Mouse (Mus musculus) WW6 (cell line): Measurements from ENCODE around the gene Bmp8b.
"Not testable (repeated sequence)": the region's sequence is repeated elsewhere in the genome, so short reads cannot be mapped to it uniquely, and the experiment has no call there.

ENCODE experiments used
- DNase-seq: peaks from one replicate; pipeline ENCODE4 v3.0.0-alpha.2; 2013; ENCODE audit warnings: low read depth, low spot score

Bmp8b gene

DNA sequence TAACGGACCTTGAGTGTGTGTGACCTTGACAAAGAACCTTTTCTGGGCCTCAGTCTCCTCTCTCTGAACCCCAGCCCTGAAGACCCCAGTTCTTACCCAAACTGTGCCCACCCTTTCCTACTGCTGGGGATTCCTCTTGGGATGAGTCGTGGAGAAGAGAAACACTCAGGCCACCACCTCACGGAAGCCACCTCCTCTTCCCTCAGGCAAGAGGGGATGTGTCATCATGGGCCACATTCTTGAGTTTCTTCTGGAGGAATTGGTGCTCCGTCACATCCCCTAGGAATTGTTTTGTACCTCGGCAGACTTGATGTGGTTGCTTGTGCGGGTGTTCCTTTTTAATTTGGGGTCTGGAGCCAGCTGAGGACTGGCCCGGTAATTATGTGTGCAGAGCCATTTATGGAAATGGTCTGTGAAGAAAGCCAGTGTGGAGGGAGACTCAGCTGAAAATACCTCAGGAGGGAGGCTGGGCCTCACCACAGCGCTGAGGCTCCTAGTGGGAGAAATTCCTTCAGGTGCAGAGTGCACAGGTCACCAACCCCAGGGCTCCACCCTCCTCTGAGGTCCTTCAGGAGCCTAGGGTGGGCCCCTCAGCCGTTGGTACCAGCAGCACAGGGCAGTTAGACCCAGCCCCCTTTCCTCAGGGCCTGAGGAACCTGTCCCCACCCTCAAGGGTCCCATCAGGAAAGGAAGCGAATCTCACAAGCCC is 6.5 kb downstream of the Bmp8b start:
- not testable (repeated sequence) for DNase-seq

GRCm38 (mm10) chr4:123112216-123112764 is 7.3 kb downstream of the Bmp8b start:
- no peak for DNase-seq

GRCm38 (mm10) chr4:123114651-123115050 is 9.7 kb downstream of the Bmp8b start:
- not testable (repeated sequence) for DNase-seq

GRCm38 (mm10) chr4:123116011-123116410 is 11.0 kb downstream of the Bmp8b start, which contains the start of gene Oxct2b:
TSS of gene Oxct2b (plus strand) at chr4:123116266.
- DNase-seq: no peak

DNA sequence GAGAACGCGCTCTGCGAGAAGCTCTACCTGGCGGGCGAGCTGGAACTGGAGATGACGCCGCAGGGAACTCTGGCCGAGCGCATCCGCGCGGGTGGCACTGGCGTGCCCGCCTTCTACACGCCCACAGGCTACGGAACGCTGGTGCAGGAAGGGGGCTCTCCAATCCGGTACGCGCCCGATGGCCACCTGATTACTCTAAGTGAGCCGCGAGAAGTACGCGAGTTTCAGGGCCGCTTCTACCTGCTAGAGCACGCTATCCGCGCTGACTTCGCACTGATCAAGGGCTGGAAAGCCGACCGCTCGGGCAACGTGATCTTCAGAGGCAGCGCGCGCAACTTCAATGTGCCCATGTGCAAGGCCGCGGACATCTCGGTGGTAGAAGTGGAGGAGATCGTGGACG is 11.7 kb downstream of the Bmp8b start:
- not testable (repeated sequence) for DNase-seq

DNA sequence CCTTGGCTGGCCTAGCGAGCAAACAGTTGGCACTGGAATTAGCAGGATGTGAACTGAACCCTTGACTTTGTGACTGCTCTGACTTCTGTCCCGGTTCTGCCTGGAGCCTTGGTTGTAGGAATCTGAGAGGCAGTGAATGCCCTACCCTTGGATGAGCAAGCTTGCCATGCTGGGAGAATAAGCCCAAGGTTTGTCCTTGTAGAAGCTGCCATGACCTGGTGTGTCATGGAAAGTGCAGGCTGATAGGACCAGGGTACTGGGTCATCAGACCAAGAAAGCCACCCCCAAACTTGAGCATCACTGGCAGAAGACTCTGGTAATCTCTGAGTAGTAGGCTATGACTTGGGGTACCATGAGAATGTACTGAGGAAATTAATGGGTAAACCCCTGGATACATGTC is 16.3 kb downstream of the Bmp8b start:
- DNase-seq: no peak

GRCm38 (mm10) chr4:123126626-123127025 is 21.7 kb downstream of the Bmp8b start:
- DNase-seq: no peak

- no peak for DNase-seq
Measured at GRCm38 (mm10) chr4:123127051-123127450, 22.1 kb downstream of the Bmp8b start.

GRCm38 (mm10) chr4:123137551-123137950 is 32.6 kb downstream of the Bmp8b start:
- no peak for DNase-seq

GRCm38 (mm10) chr4:123139513-123140154 is 34.7 kb downstream of the Bmp8b start, which contains the start of gene Ppie:
TSS of gene Ppie (minus strand) at chr4:123139951.
- DNase-seq: peak; percentile 76

GRCm38 (mm10) chr4:123147446-123148150 is 42.6 kb downstream of the Bmp8b start:
- DNase-seq: no peak

- no peak for DNase-seq
Measured at GRCm38 (mm10) chr4:123152003-123152402, 47.0 kb downstream of the Bmp8b start.

GRCm38 (mm10) chr4:123152976-123153375 is 48.0 kb downstream of the Bmp8b start:
- DNase-seq: no peak

DNA sequence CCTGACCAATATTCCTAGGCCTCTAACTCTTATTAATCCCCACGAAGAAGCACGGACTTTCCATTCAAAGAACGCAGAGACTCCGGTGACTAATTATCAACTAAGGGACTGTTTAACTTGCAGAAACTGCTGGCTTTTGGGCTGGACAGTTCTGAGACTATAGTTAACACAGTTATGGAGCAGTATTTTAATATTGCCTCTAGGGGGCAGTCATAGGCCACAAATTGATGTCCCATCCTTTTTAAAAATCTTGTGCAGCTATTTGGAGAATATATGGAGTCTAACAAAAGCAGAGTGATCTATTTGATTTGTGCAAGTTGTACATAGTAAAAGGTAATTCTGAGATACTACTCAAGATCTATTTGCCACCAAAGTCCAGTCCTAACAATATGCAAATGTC is 50.0 kb downstream of the Bmp8b start:
- DNase-seq: no peak

GRCm38 (mm10) chr4:123155427-123155826 is 50.5 kb downstream of the Bmp8b start:
- DNase-seq: no peak

- DNase-seq: no peak
Measured at GRCm38 (mm10) chr4:123155840-123156239, 50.9 kb downstream of the Bmp8b start.

- DNase-seq: no peak
Measured at GRCm38 (mm10) chr4:123160571-123160970, 55.6 kb downstream of the Bmp8b start.

DNA sequence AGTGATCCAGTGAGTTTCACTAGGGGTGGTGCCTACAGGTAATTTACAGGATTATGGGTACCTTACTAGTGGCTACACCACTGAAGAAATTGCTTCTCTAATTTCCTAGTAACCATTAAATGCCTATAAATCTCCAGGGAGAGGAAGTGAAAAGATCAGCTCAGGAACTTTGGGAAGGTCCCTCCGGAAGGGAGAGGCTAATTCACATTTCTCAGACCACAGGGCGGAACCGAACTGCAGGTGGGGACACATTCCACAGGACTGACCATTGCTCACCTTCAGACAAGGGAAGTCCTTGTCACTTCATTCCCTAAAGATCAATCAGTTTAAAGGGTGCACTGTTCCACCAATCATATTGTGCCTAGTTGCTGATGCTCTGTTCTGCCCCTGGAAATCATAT is 56.3 kb downstream of the Bmp8b start:
- not testable (repeated sequence) for DNase-seq

DNA sequence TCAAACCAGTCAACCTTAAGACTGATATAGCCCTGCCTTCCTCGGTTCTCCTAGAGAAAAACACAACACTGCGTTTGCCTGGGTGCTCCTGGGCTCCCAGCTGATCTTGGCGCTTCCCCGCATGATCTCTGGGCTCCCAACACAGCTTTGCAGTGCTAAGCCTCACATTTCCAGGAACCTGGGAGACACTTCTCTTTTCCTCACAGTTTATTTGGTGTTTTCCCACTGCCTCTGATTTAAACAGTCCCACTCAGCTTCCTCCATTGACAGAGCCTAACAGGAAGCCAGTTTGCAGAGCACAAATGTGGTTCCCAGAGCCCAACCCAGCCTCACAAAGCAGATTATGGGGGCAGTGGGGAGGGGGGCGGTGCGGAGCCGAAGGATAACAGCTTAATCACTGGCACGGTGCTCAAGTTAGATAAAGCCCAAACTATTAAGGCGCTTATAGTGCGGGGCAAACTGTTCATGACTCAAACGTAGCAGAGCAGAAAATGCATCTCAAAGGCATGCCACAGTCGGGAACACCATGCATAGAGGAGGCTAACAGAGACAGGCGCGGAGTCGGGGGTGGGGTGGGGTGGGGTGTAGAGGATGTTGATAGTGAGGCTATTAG is 57.4 kb downstream of the Bmp8b start:
- no peak for DNase-seq

DNA sequence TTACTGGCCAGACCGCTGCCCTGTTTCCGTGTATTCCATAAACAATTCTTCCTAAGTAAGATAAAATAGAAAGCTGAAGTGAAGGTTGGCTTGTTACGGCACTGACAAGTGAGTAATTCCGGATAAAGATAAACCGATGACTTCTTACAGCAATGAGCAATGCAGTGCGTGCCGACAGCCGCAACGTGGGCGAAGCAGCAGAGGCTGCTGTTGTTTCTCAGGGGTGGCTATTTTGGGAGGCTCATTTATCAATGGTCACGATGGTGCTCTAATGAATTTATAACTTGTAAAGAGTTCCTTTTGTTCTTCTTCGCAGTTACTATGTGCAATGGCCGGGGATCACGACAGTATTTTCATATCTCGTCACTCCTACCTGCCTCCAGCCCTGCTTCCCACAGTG is 59.2 kb downstream of the Bmp8b start:
- no peak for DNase-seq

GRCm38 (mm10) chr4:123171811-123172210 is 66.8 kb downstream of the Bmp8b start:
- DNase-seq: no peak
